Mouse (Mus musculus) kidney, adult 11 months (tissue): ENCODE data around the gene Stx1b.
"Not testable (repeated sequence)": the region's sequence is repeated elsewhere in the genome, so short reads cannot be mapped to it uniquely, and the experiment has no call there.

ENCODE experiments used
- DNase-seq: peaks from one replicate; pipeline ENCODE4 v3.0.0; 2022

The Stx1b gene

DNA sequence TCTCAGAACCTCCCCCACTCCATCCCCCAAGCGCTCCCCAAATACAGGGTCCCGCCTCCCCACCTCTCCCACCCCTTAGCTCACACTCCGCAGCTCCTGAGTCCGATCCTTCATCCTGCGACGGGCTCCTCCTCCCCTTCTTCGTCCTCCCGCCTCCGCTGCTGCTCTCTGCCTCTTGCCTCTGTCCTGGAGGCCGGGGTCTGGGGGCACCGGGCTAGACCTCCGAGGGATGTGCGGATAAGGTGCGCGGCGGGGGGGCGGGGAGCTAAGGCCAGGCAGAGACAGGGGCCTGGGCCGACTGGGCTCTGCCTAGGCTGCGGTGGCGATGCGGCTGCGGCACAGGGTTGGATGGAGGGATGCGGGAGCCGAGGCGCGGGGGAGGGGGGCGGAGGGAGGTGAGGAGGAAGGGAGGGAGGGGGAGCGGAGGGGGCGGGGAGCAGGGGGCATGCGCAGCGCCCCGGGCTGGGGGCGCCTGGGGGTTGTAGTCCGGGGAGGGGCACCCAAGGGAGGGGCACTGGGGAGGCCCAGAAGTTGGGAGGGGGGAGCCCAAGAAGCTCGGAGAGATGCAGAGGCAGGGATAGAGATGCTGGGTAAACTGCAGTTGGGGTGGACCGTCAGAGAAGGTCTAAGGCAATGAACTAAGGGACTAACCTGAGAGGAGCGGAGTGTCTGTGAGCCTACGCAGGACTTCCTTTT, at the start of gene Stx1b, which contains the start of gene Stx4a:
Gene Stx1b, minus strand, starts transcription at position 374 of the 696 bp plus-strand sequence.
Gene Stx4a, plus strand, starts transcription at position 119 of the 696 bp plus-strand sequence.
- no peak for DNase-seq

DNA sequence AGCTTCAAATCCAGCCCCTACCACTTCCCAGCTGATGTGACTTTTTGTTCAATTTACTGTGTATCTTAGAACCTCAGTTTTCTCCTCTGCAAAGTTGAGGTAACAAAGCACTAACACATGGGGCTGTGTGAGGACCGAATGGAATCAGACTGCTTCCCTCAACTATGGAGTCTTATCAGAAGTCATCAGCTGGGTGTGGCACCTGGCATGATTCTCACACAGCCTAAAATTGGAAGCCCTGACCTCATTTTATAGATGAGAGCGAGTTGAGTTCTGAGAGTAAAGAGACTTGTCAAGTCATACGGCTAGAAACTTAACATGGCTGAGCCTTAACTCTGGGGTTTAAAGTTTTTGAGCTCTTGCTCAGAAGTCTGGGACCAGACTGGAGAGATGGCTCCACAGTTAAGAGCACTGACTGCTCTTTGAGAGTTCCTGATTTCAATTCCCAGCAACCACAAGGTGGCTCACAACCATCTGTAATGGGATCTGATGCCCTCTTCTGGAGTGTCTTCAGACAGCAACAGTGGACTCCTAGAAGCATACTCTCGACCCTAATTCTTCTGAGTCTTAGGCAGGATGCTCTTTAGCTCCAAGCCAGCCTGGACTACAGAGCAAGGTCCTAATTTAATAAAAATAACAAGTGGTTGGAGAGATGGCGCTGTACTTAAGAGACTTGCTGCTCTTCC, 45.9 kb upstream of the Stx1b start:
- no peak for DNase-seq

- no peak for DNase-seq
Observed at GRCm38 (mm10) chr7:127869149-127869810, 44.9 kb upstream of the Stx1b start.

DNA sequence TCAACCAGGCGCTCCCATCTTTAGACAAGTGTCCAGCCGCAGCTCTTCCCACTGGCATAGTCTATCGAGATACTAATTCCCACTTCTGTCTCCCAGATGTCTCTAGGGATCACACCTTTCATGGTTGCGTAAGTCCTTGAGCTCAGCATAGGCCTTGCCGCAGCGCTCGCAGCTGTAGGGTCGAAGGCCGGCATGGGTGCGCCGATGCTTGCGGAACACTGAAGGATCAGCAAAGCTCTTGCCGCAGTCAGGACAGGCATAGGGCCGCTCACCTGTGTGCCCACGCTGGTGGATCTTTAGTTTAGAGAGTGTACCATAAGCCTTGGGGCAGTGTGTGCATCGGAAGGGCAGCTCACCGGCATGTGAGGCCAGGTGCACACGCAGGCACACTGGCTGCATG, 43.3 kb upstream of the Stx1b start:
- no peak for DNase-seq

DNA sequence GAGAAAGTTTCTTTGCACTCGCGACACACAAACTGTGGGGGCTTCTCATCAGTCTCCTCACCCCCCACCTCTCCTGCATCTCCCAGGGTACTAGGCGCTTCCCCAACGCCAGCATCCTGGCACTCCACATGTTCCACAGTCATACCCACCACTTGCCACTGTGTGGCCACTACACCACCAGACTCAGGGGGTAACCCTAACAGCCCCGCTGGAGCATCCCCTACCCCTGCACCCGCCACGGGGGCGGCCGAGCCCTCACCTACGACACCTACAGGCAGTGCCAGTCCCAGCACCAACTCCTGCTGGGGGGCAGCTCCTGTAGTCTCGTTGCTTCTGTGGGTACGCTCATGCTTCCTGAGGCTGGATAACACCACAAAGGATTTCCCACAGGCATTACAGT, 42.1 kb upstream of the Stx1b start:
- DNase-seq: no peak

DNA sequence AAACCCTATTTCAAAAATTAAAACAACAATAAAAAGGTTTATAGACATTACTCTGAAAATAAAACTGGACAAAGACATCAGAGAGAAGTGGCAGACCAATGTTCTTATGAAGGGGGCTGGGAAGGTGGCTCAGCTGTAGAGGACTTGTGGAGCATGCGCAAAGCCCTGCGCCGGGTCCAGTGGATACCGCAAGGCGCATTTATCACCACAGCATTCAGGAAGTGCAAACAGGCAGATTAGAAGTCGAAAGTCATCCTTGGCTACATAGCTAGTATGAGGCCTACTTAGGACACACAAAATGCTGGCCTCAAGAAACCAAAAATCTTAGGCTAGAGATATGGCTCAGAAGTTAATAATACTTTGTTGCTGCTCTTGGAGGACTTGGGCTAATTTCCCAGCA, 33.9 kb upstream of the Stx1b start:
- no peak for DNase-seq

GRCm38 (mm10) chr7:127850906-127851305, 26.6 kb upstream of the Stx1b start:
- DNase-seq: no peak

DNA sequence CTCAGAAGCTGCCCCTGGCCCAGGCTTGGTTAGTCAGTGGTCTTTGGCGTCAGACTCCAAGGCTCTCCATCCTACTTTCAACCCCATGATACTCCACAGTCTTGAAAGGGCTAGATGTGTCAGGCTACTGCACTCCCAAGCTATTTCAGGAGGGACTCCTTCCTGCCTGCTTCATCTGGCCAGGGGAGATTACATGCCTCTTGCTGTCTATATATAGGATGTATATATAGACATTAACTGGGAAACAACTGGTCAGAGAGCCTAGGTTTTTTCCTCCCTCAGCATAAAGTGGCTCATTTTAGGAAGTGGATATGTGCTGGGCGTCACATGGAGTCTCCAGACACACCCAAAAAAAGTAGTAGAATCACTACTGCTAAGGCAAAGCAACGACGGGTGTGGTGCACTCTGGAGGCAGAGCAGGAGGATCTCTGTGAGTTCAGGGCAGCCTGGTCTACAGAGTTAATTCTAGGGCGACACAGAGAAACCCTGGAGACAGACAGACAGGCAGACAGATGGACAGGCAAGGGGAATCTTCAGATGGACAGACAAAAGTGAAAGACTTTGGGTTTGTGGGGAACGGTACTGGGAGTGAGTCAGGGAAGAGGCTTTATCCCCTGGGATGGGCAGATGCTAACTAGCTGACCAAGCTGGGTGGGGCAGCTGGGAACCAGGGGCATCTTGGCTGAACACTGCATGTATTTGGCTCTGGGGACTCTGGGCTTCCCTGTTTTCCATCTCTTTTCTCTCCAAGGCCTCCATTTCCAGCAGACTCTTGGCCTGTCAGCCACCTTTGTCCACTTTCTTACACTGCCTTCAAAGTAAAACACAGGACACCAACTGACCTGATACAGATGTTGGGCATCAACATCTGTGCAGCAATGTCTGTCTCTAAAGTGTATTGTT, 25.9 kb upstream of the Stx1b start:
- no peak for DNase-seq

DNA sequence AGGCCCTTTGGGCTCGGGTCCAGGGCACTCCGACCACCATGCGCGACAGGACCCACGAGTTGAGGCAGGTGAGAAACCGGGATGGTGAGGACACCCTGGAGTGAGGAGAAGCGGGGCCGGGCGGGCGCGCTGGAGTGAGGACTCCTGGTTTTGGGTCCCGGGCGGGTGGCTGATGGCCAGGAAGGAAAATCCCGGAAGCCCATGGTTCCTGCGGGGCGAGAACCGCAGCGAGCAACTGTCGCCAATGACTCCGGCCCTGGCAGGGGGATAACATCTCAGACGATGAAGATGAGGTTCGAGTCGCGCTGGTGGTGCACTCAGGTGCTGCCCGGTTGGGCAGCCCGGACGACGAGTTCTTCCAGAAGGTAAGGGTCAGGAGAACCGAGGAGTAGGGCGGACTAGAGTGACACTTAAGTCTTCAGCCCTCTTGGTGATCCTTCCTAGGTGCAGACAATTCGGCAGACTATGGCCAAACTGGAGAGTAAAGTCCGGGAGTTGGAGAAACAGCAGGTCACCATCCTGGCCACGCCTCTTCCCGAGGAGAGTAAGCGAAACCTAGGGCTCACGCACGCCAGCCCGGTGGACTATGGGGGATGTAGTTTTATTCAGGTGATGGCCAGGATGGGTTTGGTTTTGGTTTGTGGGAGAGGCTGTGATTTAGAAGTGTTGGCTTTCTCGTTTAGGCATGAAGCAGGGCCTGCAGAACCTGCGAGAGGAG, 17.8 kb upstream of the Stx1b start:
- DNase-seq: peak; percentile 87

DNA sequence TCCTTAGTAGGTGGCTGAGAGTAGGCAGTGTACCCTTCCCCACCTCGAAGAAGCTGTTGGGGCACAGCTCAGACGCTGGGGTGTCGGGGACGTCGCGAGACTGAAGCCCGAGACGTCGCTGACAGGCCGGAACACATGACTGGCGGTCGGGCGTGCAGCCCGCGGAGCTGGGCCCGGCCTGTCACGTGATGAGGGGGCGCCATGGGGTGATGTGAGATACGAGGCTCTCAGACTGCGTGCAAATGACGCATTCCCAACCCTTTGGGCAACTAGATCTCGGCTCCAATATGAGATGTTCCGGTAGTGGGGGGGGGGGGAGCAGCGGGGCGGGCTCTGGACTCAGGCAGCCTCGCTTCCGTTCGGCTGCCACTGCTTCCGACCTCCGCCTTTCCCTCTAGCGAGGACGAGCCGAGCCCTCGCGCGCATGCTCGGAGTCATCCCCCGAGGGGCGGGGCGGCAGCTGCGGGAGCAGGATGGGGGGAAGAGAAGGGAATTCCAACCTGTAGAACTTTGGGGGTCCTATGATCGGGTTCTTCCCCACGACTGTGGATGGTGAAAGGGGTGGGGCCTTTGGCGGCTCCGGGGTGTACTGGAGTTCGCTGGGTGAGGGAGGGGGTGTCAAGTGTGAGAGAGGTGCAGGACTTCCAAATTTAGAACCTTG, 17.1 kb upstream of the Stx1b start:
- peak; percentile 93 for DNase-seq

DNA sequence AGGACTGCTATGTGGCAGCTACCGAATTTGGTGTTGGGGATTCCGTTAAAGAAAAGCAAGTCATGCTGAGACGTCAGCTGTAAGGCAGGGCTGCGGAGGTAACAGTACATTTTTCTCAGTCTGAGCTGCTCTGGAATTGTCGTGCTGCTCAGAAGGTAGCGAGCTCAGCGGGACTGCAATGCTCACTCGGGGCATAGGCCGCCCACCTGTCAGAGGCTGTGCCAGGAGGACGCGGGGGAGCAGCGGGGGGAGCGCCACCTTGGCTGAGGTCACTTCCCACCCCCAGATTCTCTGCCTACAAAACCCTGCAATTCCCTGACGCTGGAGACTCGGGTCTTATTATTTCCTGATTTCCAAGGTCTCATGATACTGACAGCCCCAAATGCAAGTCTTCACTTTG, 16.5 kb upstream of the Stx1b start:
- no peak for DNase-seq

DNA sequence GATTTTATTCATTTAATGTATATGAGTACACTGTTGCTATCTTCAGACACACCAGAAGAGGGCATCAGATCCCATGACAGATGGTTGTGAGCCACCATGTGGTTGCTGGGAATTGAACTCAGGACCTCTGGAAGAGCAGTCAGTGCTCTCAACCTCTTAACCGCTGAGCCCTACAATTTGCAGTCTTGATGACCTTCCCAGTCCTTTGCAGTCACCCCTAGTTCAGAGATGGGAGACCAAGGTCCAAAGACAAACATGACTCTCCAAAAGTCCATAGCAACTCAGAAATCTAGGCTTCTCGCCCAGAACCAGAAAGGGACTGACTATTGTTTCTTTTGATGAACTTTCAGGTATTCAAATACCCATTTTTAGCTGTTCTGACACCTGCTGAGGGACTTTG, 15.7 kb upstream of the Stx1b start:
- DNase-seq: not testable (repeated sequence)

DNA sequence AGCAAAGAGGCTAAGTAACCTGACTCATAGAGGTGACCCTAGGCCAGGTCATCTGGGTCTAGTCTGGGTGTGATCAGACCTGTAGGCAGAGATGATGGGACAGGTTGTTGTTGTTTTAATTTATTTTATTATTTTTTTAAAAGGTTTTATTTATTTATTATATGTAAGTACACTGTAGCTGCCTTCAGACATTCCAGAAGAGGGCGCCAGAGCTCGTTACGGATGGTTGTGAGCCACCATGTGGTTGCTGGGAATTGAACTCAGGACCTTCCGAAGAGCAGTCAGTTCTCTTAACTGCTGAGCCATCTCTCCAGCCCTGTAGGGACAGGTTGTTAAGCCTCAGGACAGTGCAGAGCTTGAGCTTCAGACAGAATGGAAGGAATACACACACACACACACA, 13.5 kb upstream of the Stx1b start:
- not testable (repeated sequence) for DNase-seq

- no peak for DNase-seq
Observed at GRCm38 (mm10) chr7:127837473-127837872, 13.1 kb upstream of the Stx1b start.

GRCm38 (mm10) chr7:127835550-127835949, 11.2 kb upstream of the Stx1b start:
- no peak for DNase-seq

DNA sequence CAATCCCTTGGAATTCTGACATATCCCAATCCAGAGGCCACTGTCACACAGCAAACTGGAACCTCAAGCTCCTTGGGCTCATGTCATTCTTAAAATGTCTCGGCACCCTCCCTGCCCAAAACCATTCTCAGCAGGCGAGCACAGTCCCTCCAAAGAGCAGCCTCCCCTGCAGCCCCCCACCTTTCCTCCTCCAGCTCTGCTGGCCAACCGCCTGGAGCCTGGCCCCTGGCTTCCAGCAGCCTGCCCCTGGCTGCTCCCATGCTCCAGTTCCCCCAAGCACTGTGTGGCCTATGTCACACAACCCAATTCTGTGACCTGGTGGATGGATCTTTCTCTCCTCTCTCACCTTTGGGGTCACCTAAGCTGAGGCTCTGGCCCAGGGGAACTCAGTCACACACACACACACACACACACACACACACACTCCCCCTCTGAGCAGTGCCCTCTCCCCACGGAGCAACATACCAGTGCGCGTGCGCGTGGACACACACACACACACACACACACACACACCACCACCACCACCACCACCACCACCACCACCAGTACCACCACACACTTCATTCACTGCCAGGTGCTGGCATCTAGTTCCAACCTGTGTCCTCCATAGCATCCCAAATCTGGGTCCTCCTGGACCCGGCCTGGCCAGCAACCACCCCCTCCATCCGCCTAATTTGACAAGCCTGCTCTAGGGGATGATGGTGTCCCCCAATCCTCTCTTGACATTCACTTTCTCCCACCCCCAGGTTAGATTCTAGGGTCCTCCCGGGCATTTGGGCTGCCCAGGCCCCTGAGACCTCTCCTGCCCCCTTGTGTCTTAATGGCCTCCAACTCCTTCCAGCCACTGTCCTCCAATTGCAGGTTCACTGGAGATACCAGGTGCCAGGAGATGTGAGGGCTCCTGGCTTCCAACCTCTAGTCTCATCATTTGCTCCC, 845 bp downstream of the Stx1b start:
- DNase-seq: no peak

DNA sequence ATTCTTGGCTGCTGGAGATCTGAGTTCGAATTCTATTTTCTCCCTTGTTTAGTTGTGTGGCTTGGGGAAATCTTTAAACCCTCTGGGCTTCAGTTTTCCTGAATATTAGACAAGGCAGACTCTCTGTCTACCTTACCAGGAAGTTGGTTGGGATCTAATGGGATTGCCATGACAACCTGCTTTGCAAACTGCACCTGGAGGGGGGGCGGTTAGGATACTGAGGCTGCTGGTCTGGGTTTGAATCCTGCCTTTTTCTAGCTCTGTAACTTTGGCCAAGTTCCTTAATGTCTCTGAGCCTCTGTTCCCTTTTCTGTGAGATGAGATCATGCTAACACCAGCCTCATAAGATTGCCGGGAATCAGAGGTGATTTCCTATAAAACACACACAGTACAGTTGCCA, 1.9 kb downstream of the Stx1b start:
- DNase-seq: no peak

DNA sequence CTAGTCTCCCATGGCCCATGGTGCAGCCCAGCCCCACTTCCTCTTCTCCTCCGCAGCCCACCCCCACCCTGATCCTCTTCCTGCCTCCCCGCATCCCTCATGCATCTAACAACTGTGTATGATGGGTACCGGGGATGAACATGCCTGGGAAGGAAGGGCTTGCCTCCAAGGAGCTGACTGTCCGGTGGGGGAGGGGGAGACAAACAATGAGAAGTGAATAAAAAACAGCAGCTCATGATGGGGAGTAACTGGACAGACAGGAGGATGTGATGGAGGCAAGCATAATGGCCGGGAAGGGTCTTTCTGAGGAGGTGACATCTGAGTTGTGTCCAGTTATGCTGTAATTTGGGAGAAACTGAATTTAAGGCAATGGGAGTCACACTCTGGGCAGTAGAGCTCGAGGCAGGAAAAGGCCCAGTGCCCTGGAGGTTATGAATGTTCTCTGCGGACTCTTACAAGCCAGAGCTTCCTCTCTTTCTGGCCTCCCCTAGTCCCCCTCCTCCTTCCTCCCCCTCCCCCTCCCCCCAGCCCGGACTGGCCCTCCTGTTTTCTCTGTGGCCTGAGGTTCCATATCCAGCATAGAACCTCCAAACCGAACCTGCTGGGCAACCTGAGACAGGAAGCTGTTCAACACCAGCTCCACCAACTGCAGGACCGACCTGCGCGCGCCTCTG, 3.4 kb downstream of the Stx1b start:
- no peak for DNase-seq

GRCm38 (mm10) chr7:127817776-127818175, 6.6 kb downstream of the Stx1b start:
- no peak for DNase-seq

DNA sequence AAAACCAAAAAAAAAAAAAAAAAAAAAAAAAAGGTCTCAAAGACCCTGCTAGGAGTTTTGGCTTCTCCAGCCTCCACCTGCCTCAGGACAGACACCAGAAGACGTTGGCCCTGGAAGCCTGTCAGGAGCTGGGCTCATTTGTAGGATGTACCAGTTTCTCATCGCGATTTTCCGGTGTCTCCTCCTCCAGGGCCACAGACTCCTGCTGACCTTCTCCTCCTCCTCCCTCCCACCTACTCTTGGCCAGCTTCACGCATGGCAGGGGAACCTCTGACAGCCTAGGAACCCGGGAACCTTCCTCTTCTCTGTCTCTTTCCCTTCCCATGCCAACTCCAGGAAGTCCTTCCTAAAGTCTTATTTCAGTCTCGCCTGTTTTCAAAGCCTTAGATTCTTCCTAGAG, 7.3 kb downstream of the Stx1b start:
- no peak for DNase-seq
